Mouse (Mus musculus): ENCODE data around the gene Scn1b.

The Scn1b gene

GRCm38 (mm10) chr7:31089721-31090120 is 37.1 kb downstream of the Scn1b start:
- in situ Hi-C loops (cut with MboI, MseI): no loop called here

- in situ Hi-C loops (cut with MboI, MseI): no loop called here
Observed at GRCm38 (mm10) chr7:31088206-31088605, 38.6 kb downstream of the Scn1b start.

GRCm38 (mm10) chr7:31087262-31087661 is 39.5 kb downstream of the Scn1b start:
- in situ Hi-C loops (cut with MboI, MseI): no loop called here

- in situ Hi-C loops (cut with MboI, MseI): no loop called here
Observed at GRCm38 (mm10) chr7:31086175-31086755, 40.5 kb downstream of the Scn1b start.

GRCm38 (mm10) chr7:31085171-31085570 is 41.6 kb downstream of the Scn1b start:
- in situ Hi-C loops (cut with MboI, MseI): no loop called here

- in situ Hi-C loops (cut with MboI, MseI): no loop called here
Observed at GRCm38 (mm10) chr7:31084140-31084539, 42.7 kb downstream of the Scn1b start.

- in situ Hi-C loops (cut with MboI, MseI): no loop called here
Observed at GRCm38 (mm10) chr7:31082831-31083588, 43.8 kb downstream of the Scn1b start.

- in situ Hi-C loops (cut with MboI, MseI): no loop called here
Observed at GRCm38 (mm10) chr7:31082106-31082505, 44.7 kb downstream of the Scn1b start.

GRCm38 (mm10) chr7:31081106-31081505 is 45.7 kb downstream of the Scn1b start:
- in situ Hi-C loops (cut with MboI, MseI): no loop called here

GRCm38 (mm10) chr7:31080611-31081010 is 46.2 kb downstream of the Scn1b start:
- in situ Hi-C loops (cut with MboI, MseI): no loop called here

- in situ Hi-C loops (cut with MboI, MseI): no loop called here
Observed at GRCm38 (mm10) chr7:31079670-31080069, 47.1 kb downstream of the Scn1b start.

GRCm38 (mm10) chr7:31077885-31078445 is 48.8 kb downstream of the Scn1b start:
- in situ Hi-C loops (cut with MboI, MseI): no loop called here

GRCm38 (mm10) chr7:31077470-31077869 is 49.3 kb downstream of the Scn1b start:
- in situ Hi-C loops (cut with MboI, MseI): no loop called here

- in situ Hi-C loops (cut with MboI, MseI): no loop called here
Observed at GRCm38 (mm10) chr7:31076492-31076891, 50.3 kb downstream of the Scn1b start, which contains the start of gene Fxyd3. TSS of gene Fxyd3 (minus strand) at chr7:31076704.

GRCm38 (mm10) chr7:31074713-31075069 is 52.1 kb downstream of the Scn1b start:
- in situ Hi-C loops (cut with MboI, MseI): no loop called here

- in situ Hi-C loops (cut with MboI, MseI): no loop called here
Observed at GRCm38 (mm10) chr7:31074061-31074712, 52.6 kb downstream of the Scn1b start.

GRCm38 (mm10) chr7:31073546-31073945 is 53.3 kb downstream of the Scn1b start:
- in situ Hi-C loops (cut with MboI, MseI): no loop called here

- in situ Hi-C loops (cut with MboI, MseI): no loop called here
Observed at GRCm38 (mm10) chr7:31072326-31072725, 54.5 kb downstream of the Scn1b start.

GRCm38 (mm10) chr7:31070324-31070723 is 56.5 kb downstream of the Scn1b start:
- in situ Hi-C loops (cut with MboI, MseI): no loop called here

- in situ Hi-C loops (cut with MboI, MseI): no loop called here
Observed at GRCm38 (mm10) chr7:31069491-31069890, 57.3 kb downstream of the Scn1b start.

- in situ Hi-C loops (cut with MboI, MseI): no loop called here
Observed at GRCm38 (mm10) chr7:31067836-31068235, 59.0 kb downstream of the Scn1b start.

All from T-helper 17 cell (primary cell).